In genomic region chr9:109876756-109877155, GRCm38 (mm10) we compare ENCODE assay signal across 8 mouse cellular contexts. TPM values are rescaled to one million over a fixed set of nuclear protein-coding genes. Genes with fewer than 3 reads are reported as not detected.
DNase-seq lines count a peak whose midpoint lies in the region; ATAC-seq and TF ChIP-seq lines count a peak whose summit lies in the region.

No protein-coding gene starts in this region.

- peaks cover 24% of the 10 kb centered on the region for H3K4me1 ChIP-seq in megakaryocyte, embryonic 14.5 days
- 0 out of 2 replicates have a peak, but pooled peaks cover 7% of the 10 kb centered on the region for H3K4me1 ChIP-seq in heart, postnatal 0 days (ENCODE audit: control insufficient read depth, insufficient read depth)
- H3K4me1 ChIP-seq in limb, embryonic 11.5 days (ENCODE audit: control insufficient read depth, insufficient read depth, low read length), result peaks cover 3% of the 10 kb centered on the region; the same call in 1 of the 2 replicates
- peaks cover 20% of the 10 kb centered on the region for H3K4me1 ChIP-seq in neural tube, embryonic 13.5 days (replicated peaks)

- DNase-seq in adrenal gland, postnatal 14 days, result peak; percentile 75
- peak; percentile 27 for DNase-seq in heart, postnatal 0 days (ENCODE audit: low spot score)
- no peak for DNase-seq in limb, embryonic 11.5 days (ENCODE audit: low spot score)
- DNase-seq in left cerebral cortex, adult 11 months (ENCODE audit: low spot score), result no peak
- no peak for DNase-seq in gastrocnemius, postnatal 36 days

- no peak for TF ChIP-seq EP300 in heart, postnatal 0 days (IDR thresholded peaks at IDR 0.05; ENCODE audit: low read depth)

- WGBS in heart, postnatal 0 days, result 7% methylated on average over 3 of the region's 3 CpGs
- WGBS in limb, embryonic 11.5 days, result 7% methylated on average over 3 of the region's 3 CpGs
- whole genome bisulfite sequencing in neural tube, embryonic 13.5 days, result 9% methylated on average over 3 of the region's 3 CpGs

- intact Hi-C loops in gastrocnemius, postnatal 36 days (cut with DNase I), result no loop called here

- H3K27me3 ChIP-seq in megakaryocyte, embryonic 14.5 days (replicated peaks), result no peaks in the 10 kb centered on the region
- no peaks in the 10 kb centered on the region for H3K27me3 ChIP-seq in heart, postnatal 0 days (ENCODE audit: control insufficient read depth, insufficient read depth, low read length)
- H3K27me3 ChIP-seq in limb, embryonic 11.5 days (ENCODE audit: control insufficient read depth, insufficient read depth, low read length), result no peaks in the 10 kb centered on the region
- no peaks in the 10 kb centered on the region for H3K27me3 ChIP-seq in neural tube, embryonic 13.5 days

- peak overlapping the region; percentile 96 for H3K4me3 ChIP-seq in megakaryocyte, embryonic 14.5 days (replicated peaks)
- peak overlapping the region; percentile 67 for H3K4me3 ChIP-seq in heart, postnatal 0 days (ENCODE audit: low read depth, low read length)
- peak overlapping the region; percentile 85 for H3K4me3 ChIP-seq in limb, embryonic 11.5 days (ENCODE audit: low read depth, low read length)
- peak overlapping the region; percentile 94 for H3K4me3 ChIP-seq in neural tube, embryonic 13.5 days

- H3K9me3 ChIP-seq in megakaryocyte, embryonic 14.5 days, result no peaks in the 10 kb centered on the region
- H3K9me3 ChIP-seq in heart, postnatal 0 days (replicated peaks; ENCODE audit: control insufficient read depth, low read length), result no peaks in the 10 kb centered on the region
- H3K9me3 ChIP-seq in limb, embryonic 11.5 days (ENCODE audit: control insufficient read depth, low read length), result no peaks in the 10 kb centered on the region
- no peaks in the 10 kb centered on the region for H3K9me3 ChIP-seq in neural tube, embryonic 13.5 days

- H3K36me3 ChIP-seq in megakaryocyte, embryonic 14.5 days (replicated peaks; ENCODE audit: low read length), result peaks cover 40% of the 10 kb centered on the region
- peaks cover 36% of the 10 kb centered on the region for H3K36me3 ChIP-seq in heart, postnatal 0 days (replicated peaks; ENCODE audit: control insufficient read depth, insufficient read depth, low read length)
- H3K36me3 ChIP-seq in limb, embryonic 11.5 days (ENCODE audit: control insufficient read depth, insufficient read depth, low read length), result peaks cover 27% of the 10 kb centered on the region; the same call in 1 of the 2 replicates
- peaks cover 33% of the 10 kb centered on the region for H3K36me3 ChIP-seq in neural tube, embryonic 13.5 days

- H3K4me2 ChIP-seq in heart, postnatal 0 days (ENCODE audit: low read depth, low read length), result peak overlapping the region; percentile 75
- peak overlapping the region; percentile 84 for H3K4me2 ChIP-seq in limb, embryonic 11.5 days (ENCODE audit: low read depth, severe bottlenecking)
- H3K4me2 ChIP-seq in neural tube, embryonic 13.5 days, result peak overlapping the region; percentile 85

- H3K9ac ChIP-seq in heart, postnatal 0 days (replicated peaks; ENCODE audit: low read depth, low read length), result peak overlapping the region; percentile 78
- peak overlapping the region; percentile 94 for H3K9ac ChIP-seq in limb, embryonic 11.5 days (ENCODE audit: low read length)
- peak overlapping the region; percentile 93 for H3K9ac ChIP-seq in neural tube, embryonic 13.5 days

- no peak for TF ChIP-seq CTCF in heart, postnatal 0 days (IDR thresholded peaks at IDR 0.05; ENCODE audit: low read depth)

- ATAC-seq in megakaryocyte, adult 5-6 weeks (ENCODE audit: poor library complexity, severe bottlenecking), result no peak
- ATAC-seq in heart, postnatal 0 days (ENCODE audit: insufficient read depth, low read depth), result no peak
- no peak for ATAC-seq in limb, embryonic 11.5 days (ENCODE audit: insufficient number of reproducible peaks, low FRiP score, low TSS enrichment, low read depth)
- ATAC-seq in neural tube, embryonic 13.5 days (ENCODE audit: low read depth), result no peak

- no peak overlapping the region for H3K27ac ChIP-seq in heart, postnatal 0 days (ENCODE audit: low read depth)
- H3K27ac ChIP-seq in limb, embryonic 11.5 days (replicated peaks; ENCODE audit: low read depth, low read length), result no peak overlapping the region
- peak overlapping the region; percentile 83 for H3K27ac ChIP-seq in neural tube, embryonic 13.5 days (replicated peaks)

RNA-seq across cellular contexts. Expression of gene Cdc25a, which starts 1.4 kb away (rescaled TPM):
- polyA plus RNA-seq in megakaryocyte, embryonic 14.5 days (2012; ENCODE audit: insufficient read depth, low replicate concordance), result 13.7 and 15.0 TPM in 2 replicates
- total RNA-seq in megakaryocyte, adult 5-6 weeks (2015), result 12.7 and 13.5 TPM in 2 replicates
- total RNA-seq in megakaryocyte, adult 5-6 weeks (2017), result 17.3 and 21.2 TPM in 2 replicates
- total RNA-seq in adrenal gland, postnatal 14 days (2021), result 14.6 and 16.7 TPM in 2 replicates
- total RNA-seq in heart, postnatal 0 days (2014; rRNA removed; ENCODE audit: low replicate concordance), result 7.7 and 14.3 TPM in 2 replicates
- polyA plus RNA-seq in heart, postnatal 0 days (2015; fragmentation: Nextera tagmentation; extraction: Ambion mirVana), result 7.0 TPM in 2 replicates
- 42.8 and 50.2 TPM in 2 replicates for polyA plus RNA-seq in limb, embryonic 11.5 days (2014; fragmentation: Nextera tagmentation; extraction: Ambion mirVana)
- 16.0 and 17.2 TPM in 2 replicates for polyA plus RNA-seq in neural tube, embryonic 13.5 days (2015; fragmentation: Nextera tagmentation; extraction: Ambion mirVana)
- total RNA-seq in gastrocnemius, postnatal 36 days (2021), result 1 to 10 TPM; 3.4 to 4.2 TPM

RNA-seq across cellular contexts. Expression of gene Camp, which starts 27.3 kb away (rescaled TPM):
- 9.6 TPM in 1 of 2 replicates, not detected in the other for polyA plus RNA-seq in megakaryocyte, embryonic 14.5 days (2012; ENCODE audit: insufficient read depth, low replicate concordance)
- total RNA-seq in megakaryocyte, adult 5-6 weeks (2015), result 1,595 and 1,972 TPM in 2 replicates
- 1,104 and 1,348 TPM in 2 replicates for total RNA-seq in megakaryocyte, adult 5-6 weeks (2017)
- total RNA-seq in adrenal gland, postnatal 14 days (2021), result 2.4 and 5.2 TPM in 2 replicates
- 8.4 TPM in 1 of 2 replicates, not detected in the other for total RNA-seq in heart, postnatal 0 days (2014; rRNA removed; ENCODE audit: low replicate concordance)
- polyA plus RNA-seq in heart, postnatal 0 days (2015; fragmentation: Nextera tagmentation; extraction: Ambion mirVana), result 0.89 and 1.2 TPM in 2 replicates
- polyA plus RNA-seq in limb, embryonic 11.5 days (2014; fragmentation: Nextera tagmentation; extraction: Ambion mirVana), result 0.61 TPM in 1 of 2 replicates, not detected in the other
- polyA plus RNA-seq in neural tube, embryonic 13.5 days (2015; fragmentation: Nextera tagmentation; extraction: Ambion mirVana), result 1.3 and 2.4 TPM in 2 replicates
- not detected for total RNA-seq in gastrocnemius, postnatal 36 days (2021)

RNA-seq across cellular contexts. Expression of gene Nme6, which starts 44.2 kb away (rescaled TPM):
- polyA plus RNA-seq in megakaryocyte, embryonic 14.5 days (2012; ENCODE audit: insufficient read depth, low replicate concordance), result 6.4 and 9.2 TPM in 2 replicates
- total RNA-seq in megakaryocyte, adult 5-6 weeks (2015), result 12.2 and 20.4 TPM in 2 replicates
- 6.8 and 16.1 TPM in 2 replicates for total RNA-seq in megakaryocyte, adult 5-6 weeks (2017)
- 18.1 and 19.8 TPM in 2 replicates for total RNA-seq in adrenal gland, postnatal 14 days (2021)
- total RNA-seq in heart, postnatal 0 days (2014; rRNA removed; ENCODE audit: low replicate concordance), result 30.4 and 37.3 TPM in 2 replicates
- polyA plus RNA-seq in heart, postnatal 0 days (2015; fragmentation: Nextera tagmentation; extraction: Ambion mirVana), result 42.2 and 48.2 TPM in 2 replicates
- 84.8 and 91.5 TPM in 2 replicates for polyA plus RNA-seq in limb, embryonic 11.5 days (2014; fragmentation: Nextera tagmentation; extraction: Ambion mirVana)
- 56.0 and 58.9 TPM in 2 replicates for polyA plus RNA-seq in neural tube, embryonic 13.5 days (2015; fragmentation: Nextera tagmentation; extraction: Ambion mirVana)
- 10 to 100 TPM; 25.2 to 29.4 TPM for total RNA-seq in gastrocnemius, postnatal 36 days (2021)

RNA-seq across cellular contexts. Expression of gene Map4, which starts 54.5 kb away (rescaled TPM):
- polyA plus RNA-seq in megakaryocyte, embryonic 14.5 days (2012; ENCODE audit: insufficient read depth, low replicate concordance), result 13.9 and 22.7 TPM in 2 replicates
- total RNA-seq in megakaryocyte, adult 5-6 weeks (2015), result 74.3 and 82.8 TPM in 2 replicates
- total RNA-seq in megakaryocyte, adult 5-6 weeks (2017), result 50.0 and 55.3 TPM in 2 replicates
- total RNA-seq in adrenal gland, postnatal 14 days (2021), result 85.4 and 94.2 TPM in 2 replicates
- total RNA-seq in heart, postnatal 0 days (2014; rRNA removed; ENCODE audit: low replicate concordance), result 145 and 172 TPM in 2 replicates
- polyA plus RNA-seq in heart, postnatal 0 days (2015; fragmentation: Nextera tagmentation; extraction: Ambion mirVana), result 50.6 and 54.2 TPM in 2 replicates
- polyA plus RNA-seq in limb, embryonic 11.5 days (2014; fragmentation: Nextera tagmentation; extraction: Ambion mirVana), result 38.5 and 43.6 TPM in 2 replicates
- polyA plus RNA-seq in neural tube, embryonic 13.5 days (2015; fragmentation: Nextera tagmentation; extraction: Ambion mirVana), result 174 and 176 TPM in 2 replicates
- 100 to 1,000 TPM; 418 to 437 TPM for total RNA-seq in gastrocnemius, postnatal 36 days (2021)

Comparison
In these comparisons a context has a peak if more than half of its experiments do, and no peak if none do; other contexts are left out.
1. DNase-seq: peak in adrenal gland, postnatal 14 days (single experiment) and heart, postnatal 0 days (single experiment); none in limb, embryonic 11.5 days (single experiment), left cerebral cortex, adult 11 months (single experiment) and gastrocnemius, postnatal 36 days (0 of 2).
2. RNA of gene Camp, which starts 27.3 kb away (total RNA-seq): 1,104 to 1,972 TPM in megakaryocyte, adult 5-6 weeks; 8.4 TPM in heart, postnatal 0 days, 2.4 to 5.2 TPM in adrenal gland, postnatal 14 days and not detected in gastrocnemius, postnatal 36 days; every median in the first group is over 100 times any median in the second.
3. Peak in every context shown above with its lines, with median percentiles within 50 percentile points of each other: H3K4me3 ChIP-seq, H3K4me2 ChIP-seq and H3K9ac ChIP-seq.